Mouse (Mus musculus): Measurements from ENCODE around the gene Mmp14. TPM values are rescaled to one million over a fixed set of nuclear protein-coding genes. Genes with fewer than 3 reads are reported as not detected.

Gene Mmp14
- polyA plus RNA-seq, 1 experiment from 2014 or later, result 76.1 TPM

- Histone ChIP-seq H3K9me3 (no peaks in the 10 kb centered on the region), H3K27ac (peak overlapping the region; percentile 98), H3K27me3 (ENCODE audit: insufficient read depth, poor library complexity, severe bottlenecking) (peaks cover 9% of the 10 kb centered on the region), H3K4me1 (replicated peaks) (peaks cover 76% of the 10 kb centered on the region), H3K4me3 (peak overlapping the region; percentile 78), H3K36me3 (peaks cover 45% of the 10 kb centered on the region)
- 1% methylated on average over 54 of the region's 54 CpGs for WGBS
- peak; percentile 68 for DNase-seq (ENCODE audit: low spot score)
These were observed 845 bp downstream of the Mmp14 start for GRCm38 (mm10) chr14:54432078-54432836.

- Histone ChIP-seq H3K36me3 (peaks cover 53% of the 10 kb centered on the region), H3K4me3 (peak overlapping the region; percentile 78), H3K27me3 (ENCODE audit: insufficient read depth, poor library complexity, severe bottlenecking) (peaks cover 9% of the 10 kb centered on the region), H3K4me1 (replicated peaks) (peaks cover 67% of the 10 kb centered on the region), H3K27ac (peak overlapping the region; percentile 98), H3K9me3 (no peaks in the 10 kb centered on the region)
- 39% methylated on average over 17 of the region's 17 CpGs for WGBS
- no peak for DNase-seq (ENCODE audit: low spot score)
These were observed 1.7 kb downstream of the Mmp14 start for GRCm38 (mm10) chr14:54432837-54433830.

- peak overlapping the region; percentile 98 for H3K27ac ChIP-seq
- peaks cover 9% of the 10 kb centered on the region for H3K27me3 ChIP-seq (ENCODE audit: insufficient read depth, poor library complexity, severe bottlenecking)
- WGBS, result 74% methylated on average over 12 of the region's 12 CpGs
- peaks cover 65% of the 10 kb centered on the region for H3K4me1 ChIP-seq (replicated peaks)
- peaks cover 53% of the 10 kb centered on the region for H3K36me3 ChIP-seq
- peak overlapping the region; percentile 78 for H3K4me3 ChIP-seq
- H3K9me3 ChIP-seq, result no peaks in the 10 kb centered on the region
- DNase-seq (ENCODE audit: low spot score), result no peak
These were observed 2.6 kb downstream of the Mmp14 start for GRCm38 (mm10) chr14:54433941-54434531.

- H3K36me3 ChIP-seq, result peaks cover 57% of the 10 kb centered on the region
- H3K9me3 ChIP-seq, result no peaks in the 10 kb centered on the region
- H3K4me1 ChIP-seq (replicated peaks), result peaks cover 58% of the 10 kb centered on the region
- H3K27ac ChIP-seq, result no peak overlapping the region
- no peak overlapping the region for H3K4me3 ChIP-seq
- 88% methylated on average over 11 of the region's 11 CpGs for WGBS
- peaks cover 9% of the 10 kb centered on the region for H3K27me3 ChIP-seq (ENCODE audit: insufficient read depth, poor library complexity, severe bottlenecking)
- no peak for DNase-seq (ENCODE audit: low spot score)
These were observed 3.9 kb downstream of the Mmp14 start for GRCm38 (mm10) chr14:54435194-54435918.

GRCm38 (mm10) chr14:54439155-54439554 lies 7.7 kb downstream of the Mmp14 start:
- no peak for DNase-seq (ENCODE audit: low spot score)
- Histone ChIP-seq H3K9me3 (no peaks in the 10 kb centered on the region), H3K27me3 (ENCODE audit: insufficient read depth, poor library complexity, severe bottlenecking) (0 out of 2 replicates have a peak, but pooled peaks cover 2% of the 10 kb centered on the region), H3K4me1 (replicated peaks) (peaks cover 42% of the 10 kb centered on the region), H3K27ac (no peak overlapping the region), H3K4me3 (no peak overlapping the region), H3K36me3 (peaks cover 71% of the 10 kb centered on the region)
- 86% methylated on average over 12 of the region's 12 CpGs for WGBS

GRCm38 (mm10) chr14:54439610-54440009 lies 8.2 kb downstream of the Mmp14 start:
- no peak overlapping the region for H3K4me3 ChIP-seq
- no peak for DNase-seq (ENCODE audit: low spot score)
- no peaks in the 10 kb centered on the region for H3K9me3 ChIP-seq
- H3K27me3 ChIP-seq (ENCODE audit: insufficient read depth, poor library complexity, severe bottlenecking), result 0 out of 2 replicates have a peak, but pooled peaks cover 2% of the 10 kb centered on the region
- WGBS, result 72% methylated on average over 7 of the region's 7 CpGs
- no peak overlapping the region for H3K27ac ChIP-seq
- H3K4me1 ChIP-seq (replicated peaks), result peaks cover 38% of the 10 kb centered on the region
- peaks cover 69% of the 10 kb centered on the region for H3K36me3 ChIP-seq

- no peaks in the 10 kb centered on the region for H3K9me3 ChIP-seq
- H3K4me3 ChIP-seq, result no peak overlapping the region
- WGBS, result 91% methylated on average over 14 of the region's 14 CpGs
- DNase-seq (ENCODE audit: low spot score), result no peak
- peaks cover 29% of the 10 kb centered on the region for H3K4me1 ChIP-seq (replicated peaks)
- peaks cover 64% of the 10 kb centered on the region for H3K36me3 ChIP-seq
- H3K27me3 ChIP-seq (ENCODE audit: insufficient read depth, poor library complexity, severe bottlenecking), result 0 out of 2 replicates have a peak, but pooled peaks cover 3% of the 10 kb centered on the region
- H3K27ac ChIP-seq, result no peak overlapping the region
These were observed 9.1 kb downstream of the Mmp14 start for GRCm38 (mm10) chr14:54440538-54440937.

- peaks cover 55% of the 10 kb centered on the region for H3K36me3 ChIP-seq
- no peaks in the 10 kb centered on the region for H3K9me3 ChIP-seq
- H3K27ac ChIP-seq, result no peak overlapping the region
- no peak overlapping the region for H3K4me3 ChIP-seq
- WGBS, result 80% methylated on average over 4 of the region's 4 CpGs
- H3K27me3 ChIP-seq (ENCODE audit: insufficient read depth, poor library complexity, severe bottlenecking), result 0 out of 2 replicates have a peak, but pooled peaks cover 5% of the 10 kb centered on the region
- peaks cover 27% of the 10 kb centered on the region for H3K4me1 ChIP-seq (replicated peaks)
- no peak for DNase-seq (ENCODE audit: low spot score)
These were observed 10.0 kb downstream of the Mmp14 start for GRCm38 (mm10) chr14:54441365-54441764.

GRCm38 (mm10) chr14:54442548-54442947 lies 11.1 kb downstream of the Mmp14 start:
- no peak for DNase-seq (ENCODE audit: low spot score)
- 90% methylated on average over 3 of the region's 3 CpGs for WGBS
- H3K4me3 ChIP-seq, result no peak overlapping the region

GRCm38 (mm10) chr14:54443196-54443595 lies 11.8 kb downstream of the Mmp14 start:
- 0 out of 2 replicates have a peak, but pooled peaks cover 5% of the 10 kb centered on the region for H3K27me3 ChIP-seq (ENCODE audit: insufficient read depth, poor library complexity, severe bottlenecking)
- peak; percentile 47 for DNase-seq (ENCODE audit: low spot score)
- peaks cover 27% of the 10 kb centered on the region for H3K4me1 ChIP-seq (replicated peaks)
- 24% methylated on average over 3 of the region's 3 CpGs for WGBS
- peak overlapping the region; percentile 47; the same call in 1 of the 2 replicates for H3K27ac ChIP-seq
- peaks cover 37% of the 10 kb centered on the region for H3K36me3 ChIP-seq
- no peaks in the 10 kb centered on the region for H3K9me3 ChIP-seq
- no peak overlapping the region for H3K4me3 ChIP-seq

More at GRCm38 (mm10) chr14:54442548-54442947, 11.1 kb downstream of the Mmp14 start:
- peaks cover 27% of the 10 kb centered on the region for H3K4me1 ChIP-seq (replicated peaks)
- peak overlapping the region; percentile 47; the same call in 1 of the 2 replicates for H3K27ac ChIP-seq
- H3K36me3 ChIP-seq, result peaks cover 43% of the 10 kb centered on the region
- no peaks in the 10 kb centered on the region for H3K9me3 ChIP-seq
- H3K27me3 ChIP-seq (ENCODE audit: insufficient read depth, poor library complexity, severe bottlenecking), result 0 out of 2 replicates have a peak, but pooled peaks cover 5% of the 10 kb centered on the region

GRCm38 (mm10) chr14:54443712-54444618 lies 12.6 kb downstream of the Mmp14 start:
- Histone ChIP-seq H3K4me3 (no peak overlapping the region), H3K9me3 (no peaks in the 10 kb centered on the region), H3K27ac (0 out of 2 replicates have a peak overlapping the region, but pooled peaks have one; percentile 47), H3K4me1 (replicated peaks) (peaks cover 30% of the 10 kb centered on the region), H3K36me3 (peaks cover 29% of the 10 kb centered on the region), H3K27me3 (ENCODE audit: insufficient read depth, poor library complexity, severe bottlenecking) (0 out of 2 replicates have a peak, but pooled peaks cover 5% of the 10 kb centered on the region)
- 64% methylated on average over 15 of the region's 15 CpGs for WGBS
- DNase-seq (ENCODE audit: low spot score), result no peak
